Mouse (Mus musculus): ENCODE data around the gene Fscn3. TPM values are rescaled to one million over a fixed set of nuclear protein-coding genes. Genes with fewer than 3 reads are reported as not detected.

Fscn3 gene
- not detected in 2 replicates for polyA plus RNA-seq (2015; fragmentation: Nextera tagmentation; extraction: Ambion mirVana)

GRCm38 (mm10) chr6:28427096-28427839 is at the start of gene Fscn3:
Fscn3 (plus strand) TSS chr6:28427789.
- no peak within 1 kb of the TSS for H3K4me2 ChIP-seq

GRCm38 (mm10) chr6:28381983-28382382 is 45.6 kb upstream of the Fscn3 start:
- Histone ChIP-seq H3K36me3 (no peaks in the 10 kb centered on the region), H3K27me3 (no peaks in the 10 kb centered on the region), H3K9me3 (no peaks in the 10 kb centered on the region), H3K4me3 (no peak overlapping the region), H3K27ac (replicated peaks) (no peak overlapping the region), H3K4me2 (no peak overlapping the region), H3K9ac (no peak overlapping the region), H3K4me1 (replicated peaks) (no peaks in the 10 kb centered on the region)
- ATAC-seq (ENCODE audit: low read depth) = no peak
- 59% methylated on average over 4 of the region's 4 CpGs for WGBS

More at GRCm38 (mm10) chr6:28427096-28427839, at the start of gene Fscn3:
- Histone ChIP-seq H3K4me3 (no peak within 1 kb of the TSS), H3K27me3 (no peaks in the 10 kb centered on the region), H3K27ac (replicated peaks) (no peak within 1 kb of the TSS), H3K9me3 (no peaks in the 10 kb centered on the region), H3K4me1 (replicated peaks) (peaks cover 24% of the 10 kb centered on the region), H3K36me3 (peaks cover 30% of the 10 kb centered on the region), H3K9ac (no peak within 1 kb of the TSS)
- no peak for ATAC-seq (ENCODE audit: low read depth)
- 75% methylated on average over 3 of the region's 3 CpGs for WGBS

- H3K4me3 ChIP-seq = no peak overlapping the region
- no peak for ATAC-seq (ENCODE audit: low read depth)
- 89% methylated on average over 3 of the region's 3 CpGs for WGBS
- no peaks in the 10 kb centered on the region for H3K9me3 ChIP-seq
- no peaks in the 10 kb centered on the region for H3K36me3 ChIP-seq
- no peaks in the 10 kb centered on the region for H3K4me1 ChIP-seq (replicated peaks)
- H3K27ac ChIP-seq (replicated peaks) = no peak overlapping the region
- H3K9ac ChIP-seq = no peak overlapping the region
- H3K4me2 ChIP-seq = no peak overlapping the region
- H3K27me3 ChIP-seq = no peaks in the 10 kb centered on the region
Measured at GRCm38 (mm10) chr6:28385169-28385568, 42.4 kb upstream of the Fscn3 start.

- no peaks in the 10 kb centered on the region for H3K9me3 ChIP-seq
- H3K36me3 ChIP-seq = no peaks in the 10 kb centered on the region
- ATAC-seq (ENCODE audit: low read depth) = no peak
- no peaks in the 10 kb centered on the region for H3K4me1 ChIP-seq (replicated peaks)
- 87% methylated on average over 3 of the region's 3 CpGs for WGBS
- no peaks in the 10 kb centered on the region for H3K27me3 ChIP-seq
- H3K9ac ChIP-seq = no peak overlapping the region
- no peak overlapping the region for H3K27ac ChIP-seq (replicated peaks)
- no peak overlapping the region for H3K4me2 ChIP-seq
- H3K4me3 ChIP-seq = no peak overlapping the region
Measured at GRCm38 (mm10) chr6:28389038-28389437, 38.6 kb upstream of the Fscn3 start.

- peaks cover 9% of the 10 kb centered on the region; the same call in 1 of the 2 replicates for H3K9me3 ChIP-seq
- H3K27ac ChIP-seq (replicated peaks) = no peak overlapping the region
- H3K36me3 ChIP-seq = no peaks in the 10 kb centered on the region
- H3K4me3 ChIP-seq = peak overlapping the region; percentile 50
- H3K9ac ChIP-seq = peak overlapping the region; percentile 72; the same call in 1 of the 2 replicates
- H3K4me1 ChIP-seq (replicated peaks) = peaks cover 25% of the 10 kb centered on the region
- H3K27me3 ChIP-seq = peaks cover 9% of the 10 kb centered on the region
- H3K4me2 ChIP-seq = peak overlapping the region; percentile 86
- 17% methylated on average over 15 of the region's 15 CpGs for WGBS
- no peak for ATAC-seq (ENCODE audit: low read depth)
Measured at GRCm38 (mm10) chr6:28396051-28396852, 31.3 kb upstream of the Fscn3 start.

- WGBS = under 1% methylated on average over 19 of the region's 19 CpGs
- peaks cover 9% of the 10 kb centered on the region; the same call in 1 of the 2 replicates for H3K9me3 ChIP-seq
- H3K4me2 ChIP-seq = peak overlapping the region; percentile 86
- H3K4me1 ChIP-seq (replicated peaks) = peaks cover 28% of the 10 kb centered on the region
- H3K4me3 ChIP-seq = peak overlapping the region; percentile 50
- H3K27ac ChIP-seq (replicated peaks) = peak overlapping the region; percentile 61; the same call in 1 of the 2 replicates
- ATAC-seq (ENCODE audit: low read depth) = no peak
- peak overlapping the region; percentile 72 for H3K9ac ChIP-seq
- no peaks in the 10 kb centered on the region for H3K36me3 ChIP-seq
- H3K27me3 ChIP-seq = peaks cover 9% of the 10 kb centered on the region
Measured at GRCm38 (mm10) chr6:28396853-28397457, 30.6 kb upstream of the Fscn3 start.

GRCm38 (mm10) chr6:28397681-28398203 is 29.8 kb upstream of the Fscn3 start, which contains the start of gene Zfp800:
Zfp800 (minus strand) TSS chr6:28398005.
- H3K4me2 ChIP-seq = peak within 1 kb of the TSS; percentile 86
- no peaks in the 10 kb centered on the region for H3K36me3 ChIP-seq
- H3K9ac ChIP-seq = peak within 1 kb of the TSS; percentile 72
- peak within 1 kb of the TSS; percentile 61 for H3K27ac ChIP-seq (replicated peaks)
- peak within 1 kb of the TSS; percentile 50 for H3K4me3 ChIP-seq
- peaks cover 29% of the 10 kb centered on the region for H3K4me1 ChIP-seq (replicated peaks)
- under 1% methylated on average over 33 of the region's 33 CpGs for WGBS
- H3K27me3 ChIP-seq = peaks cover 9% of the 10 kb centered on the region
- H3K9me3 ChIP-seq = peaks cover 9% of the 10 kb centered on the region; the same call in 1 of the 2 replicates
- peak; percentile 78 for ATAC-seq (ENCODE audit: low read depth)

- 82% methylated on average over 3 of the region's 3 CpGs for WGBS
- Histone ChIP-seq H3K27ac (replicated peaks) (no peak overlapping the region), H3K36me3 (no peaks in the 10 kb centered on the region), H3K4me2 (no peak overlapping the region), H3K9me3 (peaks cover 9% of the 10 kb centered on the region; the same call in 1 of the 2 replicates), H3K4me3 (no peak overlapping the region), H3K4me1 (replicated peaks) (peaks cover 29% of the 10 kb centered on the region), H3K9ac (no peak overlapping the region), H3K27me3 (peaks cover 9% of the 10 kb centered on the region)
- ATAC-seq (ENCODE audit: low read depth) = no peak
Measured at GRCm38 (mm10) chr6:28398726-28399125, 28.9 kb upstream of the Fscn3 start.

GRCm38 (mm10) chr6:28399791-28400190 is 27.8 kb upstream of the Fscn3 start:
- H3K9me3 ChIP-seq = peaks cover 9% of the 10 kb centered on the region; the same call in 1 of the 2 replicates
- H3K9ac ChIP-seq = no peak overlapping the region
- no peak overlapping the region for H3K27ac ChIP-seq (replicated peaks)
- H3K27me3 ChIP-seq = peaks cover 9% of the 10 kb centered on the region
- no peaks in the 10 kb centered on the region for H3K36me3 ChIP-seq
- H3K4me2 ChIP-seq = no peak overlapping the region
- peaks cover 29% of the 10 kb centered on the region for H3K4me1 ChIP-seq (replicated peaks)
- no peak overlapping the region for H3K4me3 ChIP-seq
- 93% methylated on average over 4 of the region's 4 CpGs for WGBS
- no peak for ATAC-seq (ENCODE audit: low read depth)

GRCm38 (mm10) chr6:28410053-28410452 is 17.5 kb upstream of the Fscn3 start:
- ATAC-seq (ENCODE audit: low read depth) = no peak
- H3K27ac ChIP-seq (replicated peaks) = no peak overlapping the region
- H3K9me3 ChIP-seq = no peaks in the 10 kb centered on the region
- no peaks in the 10 kb centered on the region for H3K4me1 ChIP-seq (replicated peaks)
- no peaks in the 10 kb centered on the region for H3K27me3 ChIP-seq
- no peak overlapping the region for H3K9ac ChIP-seq
- peaks cover 20% of the 10 kb centered on the region for H3K36me3 ChIP-seq
- no peak overlapping the region for H3K4me2 ChIP-seq
- 89% methylated on average over 9 of the region's 9 CpGs for WGBS
- H3K4me3 ChIP-seq = no peak overlapping the region

GRCm38 (mm10) chr6:28411236-28411635 is 16.4 kb upstream of the Fscn3 start:
- H3K27ac ChIP-seq (replicated peaks) = no peak overlapping the region
- no peak overlapping the region for H3K9ac ChIP-seq
- H3K4me1 ChIP-seq (replicated peaks) = no peaks in the 10 kb centered on the region
- WGBS = 86% methylated on average over 2 of the region's 2 CpGs
- H3K36me3 ChIP-seq = peaks cover 30% of the 10 kb centered on the region
- H3K4me3 ChIP-seq = no peak overlapping the region
- ATAC-seq (ENCODE audit: low read depth) = no peak
- H3K4me2 ChIP-seq = no peak overlapping the region
- no peaks in the 10 kb centered on the region for H3K27me3 ChIP-seq
- no peaks in the 10 kb centered on the region for H3K9me3 ChIP-seq

Measured in neural tube, embryonic 13.5 days (tissue).